Mouse (Mus musculus) common myeloid progenitor, adult 5-6 weeks (primary cell): ENCODE data around the gene Gm7138. TPM values are rescaled to one million over a fixed set of nuclear protein-coding genes. Genes with fewer than 3 reads are reported as not detected.
"Not testable (repeated sequence)": the region's sequence is repeated elsewhere in the genome, so short reads cannot be mapped to it uniquely, and the experiment has no call there.

Source experiments
- ATAC-seq: replicated peaks from 2 replicates; pipeline ENCODE4 v1.8.0; 2016; ENCODE audit warnings: low read depth, mild to moderate bottlenecking, moderate TSS enrichment, inconsistent platforms; ENCODE audit not compliant: poor library complexity, severe bottlenecking
- total RNA-seq: library from RNA; stranded (forward); fragments of 200-1000, 187-1606 nt; gene quantifications from 2 replicates; pipeline ENCODE4 v1.2.3, GENCODE M21; 2017

Gm7138 gene
- total RNA-seq, 1 experiment from 2014 or later: not detected

- ATAC-seq: not testable (repeated sequence)
These were observed 25.5 kb downstream of the Gm7138 start, which contains the start of gene Gm9736 for GRCm38 (mm10) chr10:77751254-77751653. Gene Gm9736 (minus strand): TSS chr10:77751354.

- not testable (repeated sequence) for ATAC-seq
These were observed 26.1 kb downstream of the Gm7138 start for GRCm38 (mm10) chr10:77750686-77751085.

GRCm38 (mm10) chr10:77741924-77742688 is 34.6 kb downstream of the Gm7138 start, which contains the start of gene Gm18596:
Gene Gm18596 (minus strand): TSS chr10:77742638.
- ATAC-seq: not testable (repeated sequence)

- ATAC-seq: no peak
These were observed 37.8 kb downstream of the Gm7138 start for GRCm38 (mm10) chr10:77738929-77739328.

GRCm38 (mm10) chr10:77735928-77736327 is 40.8 kb downstream of the Gm7138 start:
- no peak for ATAC-seq

- no peak for ATAC-seq
These were observed 47.5 kb downstream of the Gm7138 start for GRCm38 (mm10) chr10:77729241-77729640.

- ATAC-seq: no peak
These were observed 48.5 kb downstream of the Gm7138 start for GRCm38 (mm10) chr10:77728280-77728679.

Other genes with a start within 250 kb of the Gm7138 start
- gene Itgb2, start 246.7 kb downstream of the Gm7138 start, total RNA-seq: 12.4 and 18.4 TPM in 2 replicates
- 35.5 and 47.4 TPM in 2 replicates for gene Pttg1ip, start 195.2 kb downstream of the Gm7138 start, total RNA-seq
- 147 and 170 TPM in 2 replicates for gene Sumo3, start 170.8 kb downstream of the Gm7138 start, total RNA-seq
- not detected in 2 replicates for gene Gm49325, start 170.7 kb downstream of the Gm7138 start, total RNA-seq
- gene Ube2g2, start 154.7 kb downstream of the Gm7138 start, total RNA-seq: 27.0 and 37.2 TPM in 2 replicates
- 0.87 and 1.2 TPM in 2 replicates for gene Tspear, start 90.4 kb downstream of the Gm7138 start, total RNA-seq
- gene Gm19402, start 86.2 kb downstream of the Gm7138 start, total RNA-seq: not detected in 2 replicates
- gene Gm9508, start 79.7 kb downstream of the Gm7138 start, total RNA-seq: not detected in 2 replicates
- not detected in 2 replicates for gene Gm10272, start 70.3 kb downstream of the Gm7138 start, total RNA-seq
- gene Gm10024, start 65.5 kb downstream of the Gm7138 start, total RNA-seq: not detected in 2 replicates
- gene Gm10142, start 61.1 kb downstream of the Gm7138 start, total RNA-seq: not detected in 2 replicates
- gene Krtap12-1, start 56.3 kb downstream of the Gm7138 start, total RNA-seq: not detected in 2 replicates
- gene Gm10100, start 50.5 kb downstream of the Gm7138 start, total RNA-seq: not detected in 2 replicates
- not detected in 2 replicates for gene Gm18596, start 34.3 kb downstream of the Gm7138 start, total RNA-seq
- gene Gm9736, start 25.6 kb downstream of the Gm7138 start, total RNA-seq: not detected in 2 replicates
- gene Gm3233, start 17.3 kb downstream of the Gm7138 start, total RNA-seq: not detected in 2 replicates
- not detected in 2 replicates for gene Gm3238, start 5.6 kb downstream of the Gm7138 start, total RNA-seq
- not detected in 2 replicates for gene Gm3250, start 5.6 kb upstream of the Gm7138 start, total RNA-seq
- gene Gm7137, start 11.3 kb upstream of the Gm7138 start, total RNA-seq: not detected in 2 replicates
- not detected in 2 replicates for gene Gm9639, start 18.1 kb upstream of the Gm7138 start, total RNA-seq
- not detected in 2 replicates for gene Gm19668, start 22.2 kb upstream of the Gm7138 start, total RNA-seq
- not detected in 2 replicates for gene Gm9507, start 34.9 kb upstream of the Gm7138 start, total RNA-seq
- not detected in 2 replicates for gene Gm2696, start 37.7 kb upstream of the Gm7138 start, total RNA-seq
- gene Krtap10-4, start 50.2 kb upstream of the Gm7138 start, total RNA-seq: not detected in 2 replicates
- not detected in 2 replicates for gene Krtap10-10, start 59.0 kb upstream of the Gm7138 start, total RNA-seq
- not detected in 2 replicates for gene Gm36176, start 69.9 kb upstream of the Gm7138 start, total RNA-seq
- not detected in 2 replicates for gene Gm10318, start 75.9 kb upstream of the Gm7138 start, total RNA-seq
- not detected in 2 replicates for gene Gm3285, start 85.0 kb upstream of the Gm7138 start, total RNA-seq
- gene Lrrc3, start 125.6 kb upstream of the Gm7138 start, total RNA-seq: 0.23 TPM in 1 of 2 replicates, not detected in the other
- 1.4 and 4.2 TPM in 2 replicates for gene Trpm2, start 193.6 kb upstream of the Gm7138 start, total RNA-seq
- 10.5 and 12.6 TPM in 2 replicates for gene 1810043G02Rik, start 201.6 kb upstream of the Gm7138 start, total RNA-seq
- 42.8 and 43.8 TPM in 2 replicates for gene Pfkl, start 233.1 kb upstream of the Gm7138 start, total RNA-seq